Mouse (Mus musculus): ENCODE results near the gene Orai3.

The Orai3 gene

GRCm38 (mm10) chr7:127798591-127798990 lies 29.0 kb downstream of the Orai3 start:
- DNase-seq (ENCODE audit: low read depth, low spot score) = no peak

- no peak for DNase-seq (ENCODE audit: low read depth, low spot score)
These were observed 29.6 kb downstream of the Orai3 start for GRCm38 (mm10) chr7:127799211-127799610.

GRCm38 (mm10) chr7:127799738-127800137 lies 30.1 kb downstream of the Orai3 start:
- DNase-seq (ENCODE audit: low read depth, low spot score) = no peak

GRCm38 (mm10) chr7:127800435-127801009 lies 30.9 kb downstream of the Orai3 start, which contains the start of gene Hsd3b7:
TSS of gene Hsd3b7 (plus strand) at chr7:127800604.
- DNase-seq (ENCODE audit: low read depth, low spot score) = no peak

GRCm38 (mm10) chr7:127801010-127801621 lies 31.5 kb downstream of the Orai3 start:
- no peak for DNase-seq (ENCODE audit: low read depth, low spot score)

- no peak for DNase-seq (ENCODE audit: low read depth, low spot score)
These were observed 32.7 kb downstream of the Orai3 start for GRCm38 (mm10) chr7:127802313-127802712.

GRCm38 (mm10) chr7:127808821-127809220 lies 39.2 kb downstream of the Orai3 start:
- no peak for DNase-seq (ENCODE audit: low read depth, low spot score)

GRCm38 (mm10) chr7:127809846-127810245 lies 40.2 kb downstream of the Orai3 start:
- DNase-seq (ENCODE audit: low read depth, low spot score) = no peak

GRCm38 (mm10) chr7:127810650-127811049 lies 41.0 kb downstream of the Orai3 start:
- no peak for DNase-seq (ENCODE audit: low read depth, low spot score)

GRCm38 (mm10) chr7:127811240-127811639 lies 41.6 kb downstream of the Orai3 start:
- no peak for DNase-seq (ENCODE audit: low read depth, low spot score)

GRCm38 (mm10) chr7:127812292-127812691 lies 42.7 kb downstream of the Orai3 start:
- no peak for DNase-seq (ENCODE audit: low read depth, low spot score)

GRCm38 (mm10) chr7:127813821-127814220 lies 44.2 kb downstream of the Orai3 start:
- DNase-seq (ENCODE audit: low read depth, low spot score) = no peak

- DNase-seq (ENCODE audit: low read depth, low spot score) = peak; percentile 20
These were observed 44.8 kb downstream of the Orai3 start for GRCm38 (mm10) chr7:127814241-127814921.

GRCm38 (mm10) chr7:127815116-127815665 lies 45.6 kb downstream of the Orai3 start:
- no peak for DNase-seq (ENCODE audit: low read depth, low spot score)

GRCm38 (mm10) chr7:127815954-127816821 lies 46.6 kb downstream of the Orai3 start:
- no peak for DNase-seq (ENCODE audit: low read depth, low spot score)

GRCm38 (mm10) chr7:127817053-127817452 lies 47.4 kb downstream of the Orai3 start:
- DNase-seq (ENCODE audit: low read depth, low spot score) = no peak

- DNase-seq (ENCODE audit: low read depth, low spot score) = no peak
These were observed 48.2 kb downstream of the Orai3 start for GRCm38 (mm10) chr7:127817776-127818175.

GRCm38 (mm10) chr7:127820836-127821509 lies 51.4 kb downstream of the Orai3 start:
- DNase-seq (ENCODE audit: low read depth, low spot score) = no peak

- no peak for DNase-seq (ENCODE audit: low read depth, low spot score)
These were observed 52.9 kb downstream of the Orai3 start for GRCm38 (mm10) chr7:127822494-127822893.

- DNase-seq (ENCODE audit: low read depth, low spot score) = no peak
These were observed 53.9 kb downstream of the Orai3 start for GRCm38 (mm10) chr7:127823236-127824171.
